In genomic region chr2:147364198-147364597, GRCm38 (mm10) we compare ENCODE assay signal across 20 mouse cellular contexts. TPM values are rescaled to one million over a fixed set of nuclear protein-coding genes. Genes with fewer than 3 reads are reported as not detected.
"Had no signal": no experiment of that assay in that cellular context is flagged by ENCODE, and none has a peak within 500 bp of the region (broad histone marks: within the 10 kb centered on the region; RNA-seq: fewer than 3 reads in every experiment).

No protein-coding gene starts in this region.

- H3K36me3 ChIP-seq: limb, embryonic 12.5 days; liver, embryonic 13.5 days; lung, embryonic 15.5 days; neural tube, embryonic 13.5 days had no signal

- H3K4me2 ChIP-seq: liver, embryonic 13.5 days had no signal

- H3K27ac ChIP-seq: left cerebral cortex, adult 2 months; limb, embryonic 12.5 days; liver, embryonic 13.5 days; lung, embryonic 15.5 days; macrophage; neural tube, embryonic 13.5 days; stomach, postnatal 0 days had no signal

- H3K4me1 ChIP-seq: liver, embryonic 13.5 days had no signal

- ATAC-seq: liver, postnatal 0 days had no signal

- DNase-seq: kidney, adult 18-20 months; kidney, postnatal 14 days; liver; liver, embryonic 13.5 days; liver, postnatal 0 days; lung, postnatal 14 days; right cerebral cortex, adult 18-20 months; right cerebral cortex, postnatal 25 days had no signal

- H3K4me3 ChIP-seq: left cerebral cortex, adult 2 months; megakaryocyte, embryonic 14.5 days; myocyte had no signal

- H3K9ac ChIP-seq: liver, embryonic 13.5 days; liver, postnatal 0 days; lung, embryonic 15.5 days had no signal

- H3K9me3 ChIP-seq: limb, embryonic 12.5 days; liver, embryonic 13.5 days; lung, embryonic 15.5 days; neural tube, embryonic 13.5 days had no signal

RNA-seq across cellular contexts. Expression of gene Pax1, which starts 2.5 kb away (rescaled TPM):
- total RNA-seq: layer of hippocampus, postnatal 25 days; left cerebral cortex, adult 2 months; left cerebral cortex, postnatal 14 days had no signal
- polyA plus RNA-seq: kidney, embryonic 14.5 days; liver, embryonic 13.5 days; macrophage; midbrain, embryonic 14.5 days; myocyte; stomach, postnatal 0 days had no signal
